Mouse (Mus musculus) mouse embryonic stem cell (cell line): ENCODE results near the gene Josd1.

Experiments
- in situ Hi-C, 2 experiments: fragments of 300-500 bp; cut with MboI; formaldehyde crosslinking; loops; 1 replicate in 1 of 2; 3 replicates in 1 of 2; pipeline ENCODE4 v1.14.3; 2019 to 2020; ENCODE audit warnings: low sequenced_read_pairs in 2 of 2, low pct_unique_long_range_greater_than_20kb in 1 of 2, mixed read lengths in 1 of 2; ENCODE audit not compliant: unreplicated experiment in 1 of 2

Josd1 gene

DNA sequence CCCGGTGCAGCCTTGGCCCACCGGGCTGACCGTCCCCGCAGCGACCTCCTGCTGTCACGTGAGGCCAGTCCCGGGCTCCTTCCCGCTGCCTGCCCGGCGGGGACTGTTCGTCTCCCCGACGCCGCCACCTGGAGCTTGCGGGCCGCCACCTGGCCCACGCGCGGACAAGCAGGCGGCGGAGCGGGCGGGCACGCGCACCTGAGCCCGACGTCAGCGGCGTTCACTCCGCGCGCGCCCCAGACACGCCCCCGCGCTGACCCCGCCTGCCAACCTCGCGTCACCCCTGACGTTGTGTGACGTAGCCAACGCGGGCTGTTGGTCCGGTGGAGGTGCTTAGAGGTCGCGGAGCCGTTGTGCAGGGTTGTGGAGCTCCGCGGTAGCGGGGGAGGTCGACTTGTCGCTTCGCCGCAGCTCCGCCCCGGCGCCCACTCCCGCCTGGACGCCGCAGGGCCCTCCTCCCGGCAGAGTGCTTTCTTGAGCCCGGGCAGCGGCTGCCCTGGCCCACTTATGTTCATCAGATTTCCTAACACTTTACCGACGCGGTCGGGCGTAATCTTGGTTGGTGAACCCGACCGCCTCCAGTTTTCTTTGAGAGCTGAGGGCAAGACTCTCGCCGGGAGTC is at the start of gene Josd1:
Gene Josd1, minus strand, starts transcription at position 274 of the 622 bp plus-strand sequence.
- in situ Hi-C loops, result no loop called here

DNA sequence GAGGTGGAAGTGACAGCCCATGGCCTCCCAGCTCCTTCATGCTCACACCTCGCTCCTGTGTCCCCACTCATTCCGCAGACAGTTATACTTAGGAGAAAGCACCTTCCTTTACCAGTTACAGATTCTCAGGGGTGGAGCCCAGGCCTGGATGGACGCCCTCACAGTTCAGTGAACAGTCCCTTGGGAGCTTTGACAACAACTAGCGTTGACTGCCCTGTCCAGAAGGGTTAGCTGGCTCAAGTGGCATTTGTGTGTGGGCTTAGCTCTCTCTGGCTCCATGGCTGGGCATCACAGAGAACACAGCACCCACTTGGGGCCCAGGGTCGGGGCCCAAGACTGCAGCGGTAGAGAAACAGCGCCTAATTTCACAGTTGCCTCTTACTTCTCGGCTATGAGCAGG is 46.6 kb upstream of the Josd1 start:
- in situ Hi-C loops, result no loop called here

DNA sequence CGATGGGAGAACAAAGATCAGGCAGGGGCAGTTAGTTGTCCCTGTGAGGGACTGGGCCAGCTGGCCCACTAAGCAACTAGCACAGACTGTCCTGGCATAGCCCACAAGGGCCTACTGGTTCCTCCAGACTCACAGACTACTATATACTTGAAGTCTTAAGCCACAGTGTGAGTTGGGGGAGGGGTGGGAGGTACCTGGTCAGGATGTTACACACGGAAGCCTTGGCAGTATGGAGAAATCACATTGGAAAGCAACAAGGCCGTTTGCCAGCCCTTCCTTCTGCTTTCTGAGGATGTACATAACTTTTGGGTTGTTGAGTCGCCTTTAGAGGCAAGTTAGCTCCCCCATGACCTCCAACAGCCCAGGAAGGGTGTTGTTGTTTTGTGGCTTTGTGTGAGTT is 45.9 kb upstream of the Josd1 start:
- in situ Hi-C loops, result no loop called here

DNA sequence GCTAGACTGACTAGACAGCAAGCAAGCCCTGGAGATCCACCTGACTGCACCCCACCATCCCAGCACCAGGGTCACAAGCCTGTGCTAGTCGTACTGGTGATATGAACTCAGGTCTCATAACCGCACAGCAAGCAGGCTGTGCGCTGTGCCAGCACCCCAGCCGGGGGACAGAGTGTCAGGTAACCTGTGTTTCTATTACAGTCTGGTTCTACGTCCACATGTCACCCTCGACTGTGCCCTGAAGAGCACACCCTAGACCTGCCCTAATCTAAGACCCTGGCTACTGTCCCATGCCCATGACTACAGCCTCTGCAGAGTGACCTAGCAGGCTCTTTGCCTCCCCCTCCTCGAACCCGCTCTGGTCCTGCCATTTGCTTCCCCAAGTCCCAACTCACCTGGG is 45.5 kb upstream of the Josd1 start:
- in situ Hi-C loops, result no loop called here

DNA sequence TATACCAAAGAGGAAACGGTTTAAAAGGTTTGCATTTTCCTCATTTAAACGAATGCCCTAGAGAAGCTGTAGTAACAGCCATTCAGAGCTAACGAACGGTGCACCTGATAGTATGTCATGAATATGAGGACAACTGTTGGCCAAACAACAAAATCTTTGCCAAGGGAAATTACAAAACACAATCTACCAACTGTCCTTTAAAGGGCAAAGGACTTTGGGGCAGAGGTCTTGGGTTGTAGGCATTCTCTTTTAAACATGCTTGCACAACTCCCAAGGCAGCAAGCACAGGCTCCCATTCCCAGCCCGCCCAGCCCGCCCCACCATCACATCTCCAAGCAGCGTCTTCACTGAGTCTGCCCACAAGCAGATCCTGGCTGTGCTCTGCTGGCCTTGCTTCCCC is 43.8 kb upstream of the Josd1 start:
- in situ Hi-C loops, result no loop called here

DNA sequence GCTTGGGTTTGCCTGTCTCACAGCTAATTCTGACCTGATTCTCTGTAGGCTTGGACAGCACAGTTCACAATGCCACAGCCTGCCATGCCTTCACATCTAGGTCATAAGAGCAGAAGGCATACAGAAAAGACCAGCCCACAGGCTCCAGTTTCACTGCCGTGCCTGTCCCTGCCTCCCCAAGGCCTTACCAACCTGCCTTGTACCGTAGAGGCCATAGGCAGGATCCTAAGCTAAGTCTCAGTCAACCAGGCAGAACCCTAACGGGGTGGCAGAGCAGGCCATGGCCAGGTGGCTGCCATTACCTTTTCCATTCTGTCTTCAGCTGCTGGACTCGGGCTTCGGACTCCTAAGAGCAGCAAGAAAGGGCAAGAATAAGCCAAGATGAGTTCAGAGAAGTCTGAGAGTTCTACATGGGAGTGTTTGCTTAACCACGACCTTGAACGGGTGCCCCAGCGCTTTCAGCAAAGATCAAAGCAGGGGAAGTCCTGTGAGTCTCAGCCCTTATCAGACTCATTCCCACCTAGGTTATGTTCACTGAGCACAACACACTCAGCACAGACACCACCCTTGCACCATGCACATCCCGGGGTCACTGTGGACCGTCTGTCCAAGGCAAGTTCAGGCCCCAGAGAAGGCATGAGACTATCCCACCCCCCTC is 41.1 kb upstream of the Josd1 start:
- in situ Hi-C loops, result no loop called here

DNA sequence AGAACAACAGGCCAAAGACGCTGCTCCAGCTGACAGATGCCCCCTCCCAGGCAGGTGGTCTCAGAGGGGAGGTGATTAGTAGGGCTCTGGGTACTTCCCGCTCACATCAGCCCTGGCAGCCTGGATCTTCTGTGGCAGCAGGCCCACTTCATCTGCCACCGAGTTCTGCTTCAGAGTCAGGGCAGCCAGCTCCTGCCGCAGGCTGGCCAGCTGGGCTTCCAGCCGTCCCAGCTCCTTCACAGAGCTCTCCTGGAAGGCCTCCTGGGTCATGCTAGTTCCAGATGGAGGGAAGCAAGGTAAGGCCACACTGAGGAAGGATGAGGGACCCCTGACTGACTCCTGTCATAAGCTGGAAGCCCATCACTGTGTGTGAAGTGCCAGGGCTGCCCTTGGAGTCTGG is 40.6 kb upstream of the Josd1 start:
- in situ Hi-C loops, result no loop called here

DNA sequence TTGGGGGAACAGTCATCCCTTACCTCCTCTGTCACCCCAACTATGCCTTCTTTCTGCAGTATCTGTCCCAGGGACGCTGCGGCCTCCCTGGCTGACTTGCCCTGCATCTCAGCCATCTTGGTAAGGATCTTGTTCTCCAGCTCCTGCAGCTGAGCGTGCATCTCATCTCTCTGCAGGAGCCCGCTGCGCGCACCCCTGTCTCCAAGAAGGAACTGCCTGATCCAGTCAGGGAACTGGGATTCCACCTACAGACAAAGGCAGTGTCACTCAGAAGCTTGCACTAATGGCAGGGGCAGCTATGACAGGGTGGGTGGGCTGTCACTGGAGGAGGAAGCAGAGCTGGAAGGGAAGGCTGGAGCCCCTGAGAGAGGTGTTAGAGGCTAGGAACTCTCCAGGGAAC is 40.1 kb upstream of the Josd1 start:
- in situ Hi-C loops, result no loop called here

DNA sequence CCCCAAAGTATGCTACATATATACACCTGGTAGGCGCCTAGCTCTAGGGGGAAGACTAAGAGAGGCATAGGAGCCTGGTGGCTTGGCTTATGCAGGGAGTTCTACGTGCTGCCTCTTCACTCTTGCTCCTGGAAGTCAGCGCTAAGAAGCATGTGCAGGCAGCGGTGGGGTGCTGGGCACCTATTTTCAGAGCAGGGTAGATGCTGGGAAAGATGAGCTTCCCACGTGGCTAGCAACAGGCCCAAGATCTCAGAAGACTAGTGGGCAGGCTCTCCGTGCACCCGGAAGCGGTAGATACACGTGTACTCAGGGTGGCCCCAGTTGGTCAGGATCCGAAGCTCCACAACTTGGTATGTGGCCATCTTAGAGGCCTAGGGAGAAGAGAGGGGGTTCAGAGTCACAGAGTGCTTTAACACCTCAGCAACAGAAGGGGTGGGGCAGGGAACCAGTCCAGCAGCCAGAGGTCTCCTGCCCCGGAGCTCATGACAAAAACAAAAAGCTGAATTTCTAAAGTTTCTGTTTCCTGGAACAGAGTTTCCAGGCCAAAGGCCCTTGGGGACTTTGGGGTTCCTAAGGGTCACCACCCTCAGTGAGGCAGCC is 37.6 kb upstream of the Josd1 start:
- in situ Hi-C loops, result no loop called here

DNA sequence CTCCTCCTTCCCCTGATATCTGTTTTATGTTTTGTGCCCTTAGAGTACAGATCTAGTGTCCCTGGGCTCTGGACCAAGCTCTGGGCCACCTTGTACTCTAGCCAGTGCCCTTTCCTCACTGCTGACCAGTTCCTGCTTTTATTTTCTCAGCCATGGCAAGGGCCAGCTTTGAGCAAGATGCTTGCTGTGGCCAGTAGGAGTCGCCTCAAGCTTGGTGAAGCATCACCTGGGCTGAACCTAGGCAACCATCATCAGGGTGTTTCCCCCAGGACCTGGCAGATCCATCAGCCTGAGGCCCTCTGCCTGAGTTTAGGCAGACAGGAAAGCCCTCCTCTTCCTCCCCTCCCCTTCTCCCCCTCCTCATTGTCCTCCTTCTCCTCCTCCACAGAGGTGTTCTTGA is 35.7 kb upstream of the Josd1 start:
- in situ Hi-C loops, result no loop called here

DNA sequence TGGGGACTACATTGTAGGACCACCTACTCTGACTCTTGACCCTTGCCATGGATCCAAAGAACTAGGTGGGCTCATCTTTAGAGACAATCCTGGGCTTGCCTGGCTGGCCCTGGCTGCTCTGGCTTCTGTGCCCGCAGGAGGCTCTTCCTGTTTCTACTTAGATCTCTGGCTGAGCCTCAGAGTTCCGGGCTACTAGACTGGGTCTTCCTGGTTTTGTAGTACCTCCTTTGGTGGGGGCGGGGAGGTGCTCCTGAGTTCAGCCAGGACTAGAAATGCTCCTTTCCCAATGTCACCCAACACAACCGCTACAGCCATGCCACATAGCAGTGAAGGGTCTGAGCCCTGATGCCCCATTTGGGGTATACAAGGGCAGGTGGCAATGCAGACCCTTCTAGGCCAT is 33.1 kb upstream of the Josd1 start:
- in situ Hi-C loops, result no loop called here

DNA sequence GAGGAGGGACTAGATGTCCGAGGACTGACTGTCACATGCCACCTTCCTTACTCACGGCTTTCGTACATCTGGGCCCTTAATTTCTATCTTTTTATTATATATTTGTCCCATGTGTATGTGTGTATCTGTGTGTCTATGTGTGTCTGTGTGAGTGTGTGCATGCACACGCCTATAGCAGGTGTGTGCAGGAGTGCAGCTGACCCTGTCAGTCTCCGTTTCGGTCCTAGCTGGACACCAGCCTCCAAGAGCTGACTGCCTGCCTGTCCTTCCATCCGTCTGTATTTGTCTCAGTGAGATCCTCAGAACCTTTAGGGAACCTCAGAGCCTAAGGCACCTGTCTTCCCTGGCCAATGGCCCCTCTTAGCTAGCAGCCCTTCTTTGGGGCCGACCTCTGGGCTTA is 32.5 kb upstream of the Josd1 start:
- in situ Hi-C loops, result no loop called here

DNA sequence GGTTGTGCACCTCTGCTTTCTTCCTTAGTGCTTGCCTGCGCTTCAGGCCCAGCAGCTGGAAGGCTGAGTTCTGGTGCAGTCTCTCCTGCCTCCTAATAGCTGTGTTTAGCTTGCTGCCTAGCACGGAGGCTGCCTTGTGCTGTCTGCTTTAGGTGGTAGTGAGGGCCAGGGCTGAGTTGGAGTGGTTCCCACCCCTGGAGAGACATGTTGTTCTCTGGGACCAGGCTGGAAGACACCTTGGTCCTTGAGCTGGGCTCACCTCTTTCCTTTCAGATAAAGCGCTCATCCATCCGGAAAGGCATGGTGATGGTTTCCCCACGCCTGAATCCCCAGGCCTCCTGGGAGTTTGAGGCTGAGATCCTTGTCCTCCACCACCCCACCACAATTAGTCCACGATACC is 29.0 kb upstream of the Josd1 start:
- in situ Hi-C loops, result no loop called here

DNA sequence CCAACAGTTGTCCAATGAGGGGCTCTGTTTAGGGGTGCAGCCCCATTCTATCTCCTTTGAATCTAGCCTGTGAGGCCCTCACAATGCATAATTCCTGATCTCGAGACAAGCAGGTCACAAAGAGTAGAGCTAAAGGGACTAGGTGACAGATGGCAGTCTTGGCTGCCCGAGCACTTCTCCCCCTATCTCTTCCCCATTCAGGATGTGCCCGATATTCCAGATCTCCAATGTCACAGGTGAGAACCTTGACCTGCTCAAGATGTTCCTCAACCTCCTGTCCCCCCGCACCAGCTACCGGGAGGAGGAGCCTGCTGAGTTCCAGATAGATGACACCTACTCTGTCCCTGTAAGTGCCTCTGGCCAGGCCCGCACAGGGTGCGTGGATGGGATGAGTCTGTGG is 27.9 kb upstream of the Josd1 start:
- in situ Hi-C loops, result no loop called here

DNA sequence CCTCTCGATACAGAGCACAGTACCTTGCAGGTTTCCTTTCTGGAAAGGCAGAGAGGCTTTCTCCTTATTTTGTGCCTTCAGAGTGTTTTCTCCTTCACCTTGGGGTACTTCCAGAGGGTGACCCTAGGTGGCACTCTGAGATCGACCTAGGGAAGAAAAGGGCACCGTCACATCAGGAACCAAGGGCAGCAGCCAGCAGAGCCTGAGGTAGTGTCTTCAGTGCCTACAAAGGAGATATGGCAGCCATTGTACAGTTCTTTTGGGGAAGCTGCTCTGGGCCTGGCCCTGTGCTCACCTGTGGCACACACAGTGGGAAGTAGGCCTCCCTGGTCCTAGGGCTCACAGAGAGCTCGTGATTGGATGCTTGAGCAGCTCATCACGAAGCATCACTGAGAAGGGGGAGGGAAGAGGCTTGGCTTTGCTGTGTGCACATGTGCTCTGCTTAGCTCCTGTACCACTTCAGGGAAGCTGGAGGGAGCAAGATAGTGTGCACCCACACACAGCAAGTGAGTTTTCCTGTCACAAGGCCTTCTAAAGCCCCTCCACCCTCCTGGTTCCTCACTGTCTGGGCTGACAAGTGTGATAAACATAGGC is 20.6 kb upstream of the Josd1 start:
- in situ Hi-C loops, result no loop called here

DNA sequence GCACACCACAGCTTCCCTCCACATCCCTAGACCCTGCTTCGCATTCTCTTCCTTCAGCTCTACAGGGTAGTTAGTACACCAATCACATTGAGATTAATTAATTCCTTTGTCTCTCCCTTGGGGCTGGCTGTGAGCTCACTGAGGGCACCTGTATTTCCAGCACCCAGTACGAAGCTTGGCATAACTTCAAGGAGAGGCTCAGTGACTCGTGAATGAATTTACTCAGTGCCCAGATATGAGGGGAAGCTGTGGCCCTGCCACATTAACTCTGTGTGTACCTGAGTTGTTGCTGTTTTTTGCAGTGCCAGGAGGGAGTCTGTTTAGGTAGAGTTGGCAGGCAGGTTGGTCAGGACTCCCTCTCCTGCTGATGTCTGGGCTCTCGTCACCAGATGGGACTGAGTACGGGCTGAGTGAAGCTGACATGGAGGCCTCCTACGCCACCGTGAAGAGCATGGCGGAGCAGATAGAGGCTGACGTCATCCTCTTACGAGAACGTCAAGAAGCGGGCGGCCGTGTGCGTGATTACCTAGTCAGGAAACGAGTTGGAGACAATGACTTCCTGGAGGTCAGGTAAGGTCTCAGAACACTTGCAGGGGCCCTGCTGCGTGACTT is 19.0 kb upstream of the Josd1 start:
- in situ Hi-C loops, result no loop called here

DNA sequence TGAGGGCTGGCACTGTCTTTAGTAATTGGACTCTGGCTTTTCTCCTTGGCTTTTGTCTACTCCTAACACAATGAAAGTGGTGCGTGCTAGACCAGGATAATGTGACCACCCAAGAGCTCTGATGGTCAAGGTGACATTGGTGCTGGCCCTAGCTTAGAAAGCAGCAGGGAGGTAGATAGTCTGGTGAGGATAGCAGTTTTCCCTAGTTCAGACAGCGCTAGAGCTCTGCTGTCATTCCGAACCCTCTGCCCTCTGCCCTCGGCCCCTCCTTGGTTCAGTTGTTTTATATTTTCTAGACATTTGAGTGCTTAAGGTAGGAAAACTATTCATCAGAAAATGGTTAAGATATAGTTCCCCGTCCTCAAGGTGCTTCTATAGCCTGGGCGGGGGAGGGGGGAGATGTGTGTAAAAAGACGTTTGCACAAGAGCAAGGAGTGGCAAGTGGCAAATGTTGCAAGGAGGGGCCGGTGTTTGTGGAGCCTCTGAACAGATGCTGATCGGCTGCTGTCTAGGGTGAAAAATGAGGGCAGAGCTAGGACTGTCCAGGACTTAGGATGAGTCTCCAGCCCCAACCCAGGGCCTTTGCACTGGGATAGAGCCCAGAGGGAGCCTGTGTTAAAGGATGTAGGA is 10.0 kb upstream of the Josd1 start:
- in situ Hi-C loops, result no loop called here

DNA sequence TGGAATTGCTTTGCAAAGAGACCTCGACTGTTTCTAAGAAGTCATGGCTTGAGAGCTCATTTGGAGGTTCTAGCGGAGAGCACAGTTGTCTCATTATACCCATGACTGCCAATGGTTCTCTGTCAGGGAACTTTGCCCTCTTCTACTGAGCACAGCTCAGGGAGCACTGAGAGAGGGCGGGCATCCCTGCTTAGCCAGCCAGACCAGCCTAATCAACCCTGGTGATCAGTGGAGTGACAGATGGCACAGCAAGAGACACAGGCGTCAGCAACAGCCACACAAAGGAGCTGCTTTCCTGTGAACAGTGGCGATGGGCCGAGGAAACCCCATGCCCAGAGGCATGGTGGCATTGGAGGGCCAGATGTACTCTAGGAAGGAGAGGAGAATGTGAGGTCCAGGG is 9.3 kb upstream of the Josd1 start:
- in situ Hi-C loops, result no loop called here

DNA sequence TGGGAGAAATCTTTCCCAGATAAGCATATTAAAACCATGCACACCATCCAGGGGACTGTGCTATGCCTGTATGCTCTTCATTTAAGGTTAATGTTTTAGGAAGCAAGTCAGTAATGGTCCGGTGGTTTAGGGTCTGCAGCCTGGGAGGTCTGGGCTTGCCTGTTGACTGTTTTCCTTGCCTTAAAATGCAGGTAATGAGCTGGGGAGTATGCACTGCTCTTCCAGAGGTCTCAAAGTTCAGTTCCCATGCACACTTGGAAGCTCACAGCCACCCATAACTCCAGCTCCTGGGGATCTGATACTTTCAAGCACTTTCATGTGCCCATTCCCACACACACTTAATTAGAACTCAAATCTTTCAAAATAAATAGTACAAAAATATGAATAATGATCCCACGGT is 8.8 kb upstream of the Josd1 start:
- in situ Hi-C loops, result no loop called here
